Mouse (Mus musculus) skeletal muscle tissue, adult 2 months (tissue): ENCODE results near the gene Tmem167b.
A peak's percentile ranks its signal among the peaks of the same experiment; 100 is the strongest.
"Not testable (repeated sequence)": the region's sequence is repeated elsewhere in the genome, so short reads cannot be mapped to it uniquely, and the experiment has no call there.

ENCODE experiments used
- DNase-seq: peaks from one replicate; pipeline ENCODE4 v3.0.0-alpha.2; 2012; ENCODE audit warnings: low read depth, low spot score

Tmem167b gene

GRCm38 (mm10) chr3:108562133-108562730, at the start of gene Tmem167b:
Gene Tmem167b (minus strand): TSS chr3:108562466.
- peak; percentile 97 for DNase-seq

- no peak for DNase-seq
These were observed 46.6 kb upstream of the Tmem167b start for GRCm38 (mm10) chr3:108608906-108609305.

GRCm38 (mm10) chr3:108591530-108592522, 29.6 kb upstream of the Tmem167b start:
- no peak for DNase-seq

GRCm38 (mm10) chr3:108590786-108591529, 28.7 kb upstream of the Tmem167b start, which contains the start of gene Wdr47:
Gene Wdr47 (plus strand): TSS chr3:108591279.
- peak; percentile 94 for DNase-seq

- no peak for DNase-seq
These were observed 26.2 kb upstream of the Tmem167b start for GRCm38 (mm10) chr3:108588446-108588845.

GRCm38 (mm10) chr3:108584580-108584979, 22.3 kb upstream of the Tmem167b start:
- DNase-seq = no peak

- no peak for DNase-seq
These were observed 11.8 kb upstream of the Tmem167b start for GRCm38 (mm10) chr3:108574018-108574417.

GRCm38 (mm10) chr3:108572309-108573010, 10.2 kb upstream of the Tmem167b start:
- no peak for DNase-seq

- DNase-seq = peak; percentile 98
These were observed 9.4 kb upstream of the Tmem167b start, which contains the start of gene Taf13 for GRCm38 (mm10) chr3:108571443-108572294. Gene Taf13 (plus strand): TSS chr3:108571698.

- no peak for DNase-seq
These were observed 8.5 kb upstream of the Tmem167b start for GRCm38 (mm10) chr3:108570813-108571212.

GRCm38 (mm10) chr3:108569636-108570035, 7.4 kb upstream of the Tmem167b start:
- DNase-seq = not testable (repeated sequence)

- DNase-seq = no peak
These were observed 6.0 kb upstream of the Tmem167b start for GRCm38 (mm10) chr3:108567990-108568877.

- DNase-seq = peak; percentile 65
These were observed 1.0 kb upstream of the Tmem167b start for GRCm38 (mm10) chr3:108563309-108563708.

- DNase-seq = no peak
These were observed 558 bp upstream of the Tmem167b start for GRCm38 (mm10) chr3:108562777-108563271.

- no peak for DNase-seq
These were observed 4.4 kb downstream of the Tmem167b start for GRCm38 (mm10) chr3:108557888-108558287.

GRCm38 (mm10) chr3:108554587-108555312, 7.5 kb downstream of the Tmem167b start:
- DNase-seq = peak; percentile 96

- DNase-seq = no peak
These were observed 8.1 kb downstream of the Tmem167b start for GRCm38 (mm10) chr3:108554111-108554561.

- no peak for DNase-seq
These were observed 20.0 kb downstream of the Tmem167b start for GRCm38 (mm10) chr3:108542299-108542698.
